Mouse (Mus musculus) retina, postnatal 1 day (tissue): ENCODE measurements around the gene Pnn.
A peak's percentile ranks its signal among the peaks of the same experiment; 100 is the strongest.
"Not testable (repeated sequence)": the region's sequence is repeated elsewhere in the genome, so short reads cannot be mapped to it uniquely, and the experiment has no call there.

Experiments
- DNase-seq: peaks from one replicate; pipeline ENCODE4 v3.0.0-alpha.2; 2012

Gene Pnn

GRCm38 (mm10) chr12:59066448-59067077 is at the start of gene Pnn:
TSS of gene Pnn (plus strand) at chr12:59066884.
- DNase-seq: peak; percentile 99

DNA sequence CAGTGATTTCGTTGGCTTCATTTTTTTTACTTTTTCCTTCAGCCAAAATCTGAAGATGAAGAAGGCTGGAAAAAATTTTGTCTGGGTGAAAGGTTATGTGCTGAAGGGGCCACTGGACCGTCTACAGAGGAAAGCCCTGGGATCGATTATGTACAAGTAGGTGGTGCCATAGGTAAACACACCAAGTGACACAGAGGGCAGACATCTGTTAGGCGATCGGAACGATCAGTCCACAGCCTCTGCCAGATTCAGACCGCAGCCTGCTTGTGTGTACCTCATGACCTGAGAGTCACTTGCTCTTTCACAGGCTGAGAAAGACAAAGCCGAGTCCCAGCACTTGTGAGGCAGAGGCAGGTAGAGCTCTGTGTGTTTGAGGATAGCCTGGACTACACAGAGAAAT is 48.7 kb upstream of the Pnn start:
- no peak for DNase-seq

DNA sequence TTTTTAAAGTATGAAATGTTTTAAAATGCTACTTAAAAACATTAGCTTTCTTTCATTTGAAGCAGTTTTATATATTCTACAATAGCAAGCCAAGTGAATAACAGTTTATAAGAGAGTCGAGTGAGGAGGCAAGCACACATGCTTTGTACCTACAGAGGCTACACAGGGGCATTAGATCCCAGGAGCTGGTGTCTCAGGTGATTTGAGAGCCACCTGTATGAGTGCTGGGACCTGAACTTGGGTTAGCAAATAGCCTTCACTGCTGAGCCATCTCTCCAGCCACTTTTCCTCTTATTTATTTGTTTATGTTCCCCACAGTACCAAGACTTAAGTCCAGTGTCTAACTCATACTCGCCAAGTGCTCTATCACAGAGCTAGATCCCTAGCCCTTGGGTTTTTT is 46.8 kb upstream of the Pnn start:
- DNase-seq: no peak

DNA sequence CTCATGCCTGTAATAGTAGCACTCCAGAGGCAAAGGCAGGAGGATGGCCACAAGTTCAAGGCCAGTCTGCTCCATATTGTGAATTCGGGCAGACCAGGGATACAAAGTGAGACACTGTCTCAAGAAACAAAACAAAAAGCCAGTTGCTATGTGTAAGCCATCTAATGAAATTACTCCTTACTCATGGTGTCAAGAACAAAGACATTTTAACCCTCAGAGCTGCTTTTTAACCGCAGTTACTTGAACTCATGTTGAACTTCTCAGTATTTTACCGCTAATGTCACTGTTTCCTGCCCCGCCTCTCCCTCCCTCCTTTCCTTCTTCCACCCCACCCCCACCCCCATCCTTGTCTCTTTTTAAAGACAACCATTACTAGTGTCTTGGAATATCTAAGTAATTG is 45.4 kb upstream of the Pnn start:
- no peak for DNase-seq

DNA sequence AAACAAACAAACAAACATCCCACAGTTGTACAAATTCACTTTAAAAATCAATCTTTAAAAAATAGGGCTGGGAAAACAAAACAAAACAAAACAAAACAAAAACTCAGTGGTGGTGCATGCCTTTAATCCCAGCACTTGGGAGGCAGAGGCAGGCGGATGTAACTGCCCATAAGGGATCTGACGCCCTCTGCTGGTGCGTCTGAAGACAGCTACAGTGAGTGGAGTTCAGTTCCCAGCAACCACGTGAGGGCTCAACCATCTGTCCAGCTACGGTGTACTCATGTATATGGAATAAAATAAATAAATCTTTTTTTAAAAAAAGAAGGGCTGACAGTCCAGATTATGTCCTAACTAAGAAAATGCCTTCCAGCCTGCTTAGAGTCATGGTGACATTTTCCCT is 34.6 kb upstream of the Pnn start:
- DNase-seq: no peak

GRCm38 (mm10) chr12:59039162-59039970 is 27.3 kb upstream of the Pnn start:
- DNase-seq: peak; percentile 8

GRCm38 (mm10) chr12:59039971-59040844 is 26.5 kb upstream of the Pnn start:
- peak; percentile 73 for DNase-seq

DNA sequence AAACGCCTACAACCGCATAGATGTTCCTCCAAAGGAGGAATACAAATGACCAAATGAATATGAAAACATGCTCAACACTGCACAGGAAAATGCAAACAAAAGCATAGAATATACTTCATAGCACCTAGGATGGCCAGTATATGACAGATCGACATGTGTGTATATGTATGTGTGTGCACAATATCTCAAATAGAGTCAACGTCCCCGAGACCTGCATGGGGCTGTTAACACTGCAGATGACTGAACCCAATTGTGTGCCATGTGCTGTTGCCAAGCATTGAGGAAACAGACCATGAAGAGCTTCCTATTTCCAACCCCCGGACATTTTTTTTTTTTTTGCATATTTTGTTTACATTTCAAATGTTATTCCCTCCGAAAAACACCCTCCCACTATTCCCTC is 25.8 kb upstream of the Pnn start:
- DNase-seq: no peak

GRCm38 (mm10) chr12:59052470-59052869 is 14.2 kb upstream of the Pnn start:
- DNase-seq: no peak

DNA sequence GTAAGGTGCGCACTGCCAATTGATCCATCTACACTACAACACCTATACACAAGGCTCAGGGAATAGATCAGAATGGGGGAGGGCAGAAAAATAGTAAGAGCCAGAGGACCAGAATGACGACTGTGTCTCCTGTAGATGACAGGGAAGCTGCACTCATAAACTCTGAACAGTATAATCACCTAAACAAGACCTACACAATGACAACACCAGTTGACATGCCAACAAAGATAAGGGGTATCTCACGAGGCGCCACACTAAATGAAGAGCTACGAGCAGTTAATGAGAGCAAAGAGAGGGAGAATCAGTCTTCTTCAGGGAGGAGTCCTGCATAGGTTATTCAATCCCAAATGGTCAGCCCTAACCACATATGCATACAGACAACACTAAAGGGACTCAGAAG is 13.5 kb upstream of the Pnn start:
- no peak for DNase-seq

- no peak for DNase-seq
These were observed 12.7 kb upstream of the Pnn start for GRCm38 (mm10) chr12:59053976-59054375.

GRCm38 (mm10) chr12:59055196-59055850 is 11.4 kb upstream of the Pnn start:
- DNase-seq: no peak

- DNase-seq: no peak
These were observed 10.5 kb upstream of the Pnn start for GRCm38 (mm10) chr12:59056222-59056621.

DNA sequence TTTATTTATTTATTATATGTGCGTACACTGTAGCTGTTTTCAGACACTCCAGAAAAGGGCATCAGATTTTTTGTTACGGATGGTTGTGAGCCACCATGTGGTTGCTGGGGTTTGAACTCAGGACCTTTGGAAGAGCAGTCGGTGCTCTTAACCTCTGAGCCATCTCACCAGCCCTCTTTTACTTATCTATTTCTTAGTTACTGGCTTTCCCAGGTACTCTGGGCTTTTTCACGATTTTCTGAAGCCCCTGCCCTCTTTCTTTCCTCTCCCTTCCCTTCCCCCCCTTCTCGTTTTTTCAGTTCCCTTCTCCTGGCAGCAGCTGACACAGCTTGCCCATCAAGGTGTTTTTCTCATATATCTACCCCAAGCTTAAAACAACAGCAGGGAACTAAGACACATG is 8.4 kb upstream of the Pnn start:
- not testable (repeated sequence) for DNase-seq

DNA sequence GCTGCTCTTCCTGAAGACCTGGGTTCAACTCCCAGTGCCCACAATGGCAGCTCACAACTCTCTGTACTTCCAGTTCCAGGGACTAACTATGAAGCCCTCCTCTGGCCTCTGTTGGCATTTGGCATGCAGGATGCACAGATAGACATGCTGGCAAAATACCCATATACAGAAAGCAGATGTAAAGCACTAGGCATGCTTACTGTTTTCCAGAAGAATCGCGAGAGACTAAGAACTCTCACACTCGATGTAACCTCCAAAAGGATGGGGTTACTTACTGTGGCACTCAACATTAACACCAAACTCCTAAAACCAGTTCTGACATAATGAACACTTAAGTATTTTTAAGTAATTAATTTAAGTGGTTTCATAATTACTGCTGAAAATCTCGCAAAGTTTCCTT is 6.4 kb upstream of the Pnn start:
- no peak for DNase-seq

- DNase-seq: peak; percentile 92
These were observed 5.6 kb upstream of the Pnn start, which contains the start of gene Trappc6b for GRCm38 (mm10) chr12:59060993-59061595. TSS of gene Trappc6b (minus strand) at chr12:59061472.

- no peak for DNase-seq
These were observed 1.8 kb upstream of the Pnn start for GRCm38 (mm10) chr12:59064837-59065236.

GRCm38 (mm10) chr12:59065776-59066175 is 908 bp upstream of the Pnn start:
- no peak for DNase-seq

GRCm38 (mm10) chr12:59067095-59067494 is 411 bp downstream of the Pnn start:
- DNase-seq: no peak

DNA sequence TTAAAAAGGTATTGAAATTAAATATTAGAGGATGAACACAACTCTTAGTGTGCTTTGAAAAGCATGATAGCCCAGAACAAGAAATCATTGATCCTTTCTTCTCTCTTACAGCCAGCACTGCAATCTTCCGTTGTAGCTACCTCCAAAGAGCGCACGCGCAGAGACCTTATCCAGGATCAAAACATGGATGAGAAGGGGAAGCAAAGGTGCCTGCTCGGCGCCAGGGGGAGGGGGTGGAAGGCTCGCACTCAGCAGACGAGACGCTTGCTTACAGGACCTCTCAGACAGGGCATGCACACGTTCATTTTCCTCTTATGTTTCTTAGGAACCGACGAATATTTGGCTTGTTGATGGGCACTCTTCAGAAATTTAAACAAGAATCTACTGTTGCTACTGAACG is 2.1 kb downstream of the Pnn start:
- DNase-seq: no peak

- DNase-seq: no peak
These were observed 5.6 kb downstream of the Pnn start for GRCm38 (mm10) chr12:59072286-59072685.

GRCm38 (mm10) chr12:59074052-59074451 is 7.4 kb downstream of the Pnn start:
- DNase-seq: no peak

DNA sequence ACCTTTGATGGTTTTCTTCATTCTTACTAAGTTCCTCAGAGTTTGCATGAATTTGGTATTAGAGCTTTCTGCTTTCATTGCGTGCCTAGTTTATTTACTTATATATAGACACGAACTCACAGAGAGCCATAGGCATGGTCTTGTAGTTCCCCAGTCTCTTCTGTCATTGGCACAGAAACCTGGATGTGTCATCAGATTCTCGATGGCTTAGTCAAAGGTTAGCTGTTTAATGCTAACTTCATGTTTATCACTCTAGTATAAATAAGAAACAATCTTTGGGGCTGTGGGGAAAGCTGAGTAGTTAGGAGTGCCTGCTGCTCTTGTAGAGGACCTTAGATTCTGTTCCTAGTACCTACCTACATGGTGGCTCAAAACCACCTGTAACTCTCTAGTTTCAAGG is 10.3 kb downstream of the Pnn start:
- no peak for DNase-seq
